9 mouse cellular contexts compared by ENCODE assay signal in the genomic region with DNA sequence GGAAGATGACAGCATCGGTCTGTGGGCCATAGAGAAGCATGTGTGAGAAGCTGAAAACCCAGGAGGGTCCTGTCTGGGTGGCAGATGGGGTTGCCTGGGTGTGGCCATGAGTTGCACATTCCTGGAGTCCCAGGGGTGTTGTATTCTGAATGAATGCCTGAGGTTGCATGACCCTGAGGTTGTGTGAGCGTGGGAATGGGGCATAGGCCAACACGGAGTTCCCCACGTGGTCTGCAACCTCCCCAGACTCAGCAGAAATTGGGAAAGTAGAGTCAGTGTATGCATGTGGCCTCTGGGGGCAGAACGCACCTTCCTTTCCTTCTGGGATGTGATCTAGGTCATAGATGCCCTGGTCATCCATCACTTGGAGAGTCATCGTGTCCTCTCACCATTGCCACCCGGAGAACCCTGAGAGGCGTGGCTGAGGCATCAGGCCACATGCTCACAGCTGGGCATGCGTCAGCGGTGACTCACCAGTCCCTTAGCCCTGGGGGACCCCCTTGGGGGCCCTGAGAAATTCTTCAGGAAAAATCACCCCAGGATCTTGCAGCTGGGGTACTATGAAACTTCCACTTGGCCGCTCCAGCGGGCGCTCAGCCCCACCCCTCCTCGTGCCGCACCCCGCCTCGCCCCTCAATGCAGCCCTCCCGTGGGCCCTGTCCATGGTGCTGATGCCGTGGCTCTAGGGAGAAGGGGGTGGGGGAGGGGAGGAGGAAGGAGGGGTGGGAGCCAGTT. TPM values are rescaled to one million over a fixed set of nuclear protein-coding genes. Genes with fewer than 3 reads are reported as not detected.
DNase-seq lines count a peak whose midpoint lies in the region; ATAC-seq and TF ChIP-seq lines count a peak whose summit lies in the region.
"Had no signal": no experiment of that assay in that cellular context is flagged by ENCODE, and none has a peak within 500 bp of the region (broad histone marks: within the 10 kb centered on the region; RNA-seq: fewer than 3 reads in every experiment).

No protein-coding gene starts in this region.

- peak; percentile 81 for DNase-seq in kidney, postnatal 10 days
- no peak for DNase-seq in kidney, adult 2 months
- peak; percentile 76 for DNase-seq in NIH3T3 (ENCODE audit: low read depth)
- DNase-seq in embryonic facial prominence, embryonic 14.5 days (ENCODE audit: low spot score), result peak; percentile 59
- peak; percentile 45 to 53 for DNase-seq in lung, postnatal 4 days
- no peak for DNase-seq in layer of hippocampus, adult 9-11 months
- DNase-seq in layer of hippocampus, postnatal 25 days (ENCODE audit: extremely low spot score in 1 of 2, low spot score in 1 of 2), result no peak

- no peak for TF ChIP-seq POLR2A in kidney, adult 2 months (IDR thresholded peaks at IDR 0.05; ENCODE audit: low read depth, low read length)

- peak; percentile 54 for ATAC-seq in embryonic facial prominence, embryonic 14.5 days (ENCODE audit: low read depth)
- ATAC-seq in hindbrain, embryonic 13.5 days (ENCODE audit: low FRiP score), result 0 out of 2 replicates have a peak, but pooled peaks have one; percentile 34

- WGBS in kidney, adult 2 months, result 11% methylated on average over 19 of the region's 19 CpGs
- 10% methylated on average over 19 of the region's 19 CpGs for WGBS in embryonic facial prominence, embryonic 14.5 days
- 13% methylated on average over 19 of the region's 19 CpGs for WGBS in hindbrain, embryonic 13.5 days

- H3K9me3 ChIP-seq in embryonic facial prominence, embryonic 14.5 days (ENCODE audit: control insufficient read depth, low read length), result no peaks in the 10 kb centered on the region
- no peaks in the 10 kb centered on the region for H3K9me3 ChIP-seq in hindbrain, embryonic 13.5 days
- H3K9me3 ChIP-seq: megakaryocyte, embryonic 14.5 days had no signal

- no peaks in the 10 kb centered on the region for H3K27me3 ChIP-seq in kidney, adult 2 months (replicated peaks; ENCODE audit: control insufficient read depth, insufficient read depth, low read length)
- H3K27me3 ChIP-seq in embryonic facial prominence, embryonic 14.5 days (replicated peaks; ENCODE audit: control insufficient read depth, insufficient read depth, low read length), result no peaks in the 10 kb centered on the region; the same call in 1 of the 2 replicates
- H3K27me3 ChIP-seq in hindbrain, embryonic 13.5 days, result peaks cover 27% of the 10 kb centered on the region

- H3K4me1 ChIP-seq in kidney, adult 2 months (ENCODE audit: control insufficient read depth, insufficient read depth, low read length), result no peaks in the 10 kb centered on the region
- H3K4me1 ChIP-seq in embryonic facial prominence, embryonic 14.5 days (ENCODE audit: control insufficient read depth, insufficient read depth, low read length), result peaks cover 11% of the 10 kb centered on the region; the same call in 1 of the 2 replicates
- H3K4me1 ChIP-seq in hindbrain, embryonic 13.5 days (replicated peaks), result peaks cover 13% of the 10 kb centered on the region

- H3K27ac ChIP-seq in kidney, adult 2 months (ENCODE audit: insufficient read depth, low read depth, low read length), result no peak overlapping the region
- H3K27ac ChIP-seq in embryonic facial prominence, embryonic 14.5 days (replicated peaks; ENCODE audit: low read depth, low read length), result no peak overlapping the region
- no peak overlapping the region for H3K27ac ChIP-seq in hindbrain, embryonic 13.5 days

- H3K36me3 ChIP-seq in kidney, adult 2 months (ENCODE audit: control insufficient read depth, insufficient read depth, low read length), result no peaks in the 10 kb centered on the region
- H3K36me3 ChIP-seq in embryonic facial prominence, embryonic 14.5 days (ENCODE audit: control insufficient read depth, insufficient read depth, low read length), result no peaks in the 10 kb centered on the region
- H3K36me3 ChIP-seq in hindbrain, embryonic 13.5 days, result no peaks in the 10 kb centered on the region

- no peak overlapping the region for H3K4me3 ChIP-seq in kidney, adult 2 months (ENCODE audit: insufficient read depth, low read depth, low read length)
- H3K4me3 ChIP-seq in embryonic facial prominence, embryonic 14.5 days (ENCODE audit: low read depth, low read length), result no peak overlapping the region
- H3K4me3 ChIP-seq in hindbrain, embryonic 13.5 days, result no peak overlapping the region
- H3K4me3 ChIP-seq: megakaryocyte, embryonic 14.5 days had no signal

- H3K4me2 ChIP-seq in embryonic facial prominence, embryonic 14.5 days (ENCODE audit: low read depth, low read length), result peak overlapping the region; percentile 21
- H3K4me2 ChIP-seq in hindbrain, embryonic 13.5 days, result 0 out of 2 replicates have a peak overlapping the region, but pooled peaks have one; percentile 8

- H3K9ac ChIP-seq in embryonic facial prominence, embryonic 14.5 days (ENCODE audit: low read depth, low read length), result no peak overlapping the region
- no peak overlapping the region for H3K9ac ChIP-seq in hindbrain, embryonic 13.5 days

- TF ChIP-seq CTCF in kidney, adult 2 months (conservative IDR thresholded peaks at IDR 0.05; ENCODE audit: insufficient read depth, insufficient read length, low read depth, low read length), result no peak

RNA-seq across cellular contexts. Expression of a gene that starts 2.2 kb away (rescaled TPM):
- polyA plus RNA-seq in kidney, adult 2 months (2012; rRNA removed), result 2.1 and 3.0 TPM in 2 replicates
- polyA plus RNA-seq in embryonic facial prominence, embryonic 14.5 days (2014; fragmentation: Nextera tagmentation; extraction: Ambion mirVana), result 8.3 and 13.2 TPM in 2 replicates
- 0.36 and 0.44 TPM in 2 replicates for polyA plus RNA-seq in hindbrain, embryonic 13.5 days (2015; fragmentation: Nextera tagmentation; extraction: Ambion mirVana)
- total RNA-seq in layer of hippocampus, postnatal 25 days (2021), result 1 to 10 TPM; 1.2 to 2.5 TPM

RNA-seq across cellular contexts. Expression of a gene that starts 5.6 kb away (rescaled TPM):
- polyA plus RNA-seq in kidney, adult 2 months (2012; rRNA removed), result not detected in 2 replicates
- polyA plus RNA-seq in embryonic facial prominence, embryonic 14.5 days (2014; fragmentation: Nextera tagmentation; extraction: Ambion mirVana), result not detected in 2 replicates
- not detected in 2 replicates for polyA plus RNA-seq in hindbrain, embryonic 13.5 days (2015; fragmentation: Nextera tagmentation; extraction: Ambion mirVana)
- not detected for total RNA-seq in layer of hippocampus, postnatal 25 days (2021)

RNA-seq across cellular contexts. Expression of a gene that starts 55.7 kb away (rescaled TPM):
- 31.7 and 40.3 TPM in 2 replicates for polyA plus RNA-seq in kidney, adult 2 months (2012; rRNA removed)
- polyA plus RNA-seq in embryonic facial prominence, embryonic 14.5 days (2014; fragmentation: Nextera tagmentation; extraction: Ambion mirVana), result 4.8 and 6.3 TPM in 2 replicates
- polyA plus RNA-seq in hindbrain, embryonic 13.5 days (2015; fragmentation: Nextera tagmentation; extraction: Ambion mirVana), result 1.9 and 2.3 TPM in 2 replicates
- 10 to 100 TPM; 50.7 to 77.1 TPM for total RNA-seq in layer of hippocampus, postnatal 25 days (2021)

Comparison
In these comparisons a context has a peak if more than half of its experiments do, and no peak if none do; other contexts are left out.
1. DNase-seq: peak in kidney, postnatal 10 days (single experiment), NIH3T3 (single experiment), embryonic facial prominence, embryonic 14.5 days (single experiment) and lung, postnatal 4 days (2 of 2); none in kidney, adult 2 months (single experiment), layer of hippocampus, adult 9-11 months (single experiment) and layer of hippocampus, postnatal 25 days (0 of 2).